Mouse (Mus musculus): ENCODE results near the gene Pld2.

GRCm38 (mm10) chr11:70582196-70582595 lies 42.3 kb downstream of the Pld2 start:
- TF ChIP-seq POLR2A (IDR thresholded peaks at IDR 0.05; ENCODE audit: insufficient read length, low read depth) (no peak), TCF3 (IDR thresholded peaks at IDR 0.05; ENCODE audit: insufficient read length, low read depth) (no peak), USF1 (IDR thresholded peaks at IDR 0.05; ENCODE audit: low read depth) (no peak), MAX (IDR thresholded peaks at IDR 0.05; ENCODE audit: low read depth) (no peak), MYOD1 (IDR thresholded peaks at IDR 0.05; ENCODE audit: control insufficient read depth in 1 of 3, insufficient read length in 2 of 3, low read depth in 2 of 3) (no peak), E2F4 (IDR thresholded peaks at IDR 0.05; ENCODE audit: insufficient read depth) (no peak), MYOG (IDR thresholded peaks at IDR 0.05; ENCODE audit: control insufficient read depth in 1 of 3, insufficient read depth in 1 of 3, insufficient read length in 2 of 3, low read depth in 2 of 3) (no peak), CEBPB (IDR thresholded peaks at IDR 0.05; ENCODE audit: insufficient read depth, poor library complexity, severe bottlenecking) (no peak)

Data from myocyte (in vitro differentiated cells).